Mouse (Mus musculus) CH12.LX (cell line): ENCODE data around the gene Fcgr2b.

Experiments used
- CHD1 ChIP-seq: IDR thresholded peaks from 2 replicates; pipeline ENCODE4 v1.6.1; 2012; ENCODE audit warnings: low read depth, low read length, improper control_type of control experiment, inconsistent platforms
- CHD2 ChIP-seq: IDR thresholded peaks from 2 replicates; pipeline ENCODE4 v1.6.1; 2011; ENCODE audit warnings: low read length, improper control_type of control experiment
- CTCF ChIP-seq, 2 experiments: IDR thresholded peaks in 1 of 2; conservative IDR thresholded peaks in 1 of 2; 2 replicates each; pipeline ENCODE4 v1.5.1; 2011 to 2012; ENCODE audit warnings: low read depth in 2 of 2, low read length in 2 of 2, improper control_type of control experiment in 1 of 2, inconsistent platforms in 1 of 2, mild to moderate bottlenecking in 1 of 2, moderate library complexity in 1 of 2
- E2F4 ChIP-seq: IDR thresholded peaks from 2 replicates; pipeline ENCODE4 v1.6.1; 2011; ENCODE audit warnings: low read depth, low read length, improper control_type of control experiment; ENCODE audit not compliant: insufficient replicate concordance
- IRF4 ChIP-seq: IDR thresholded peaks from 2 replicates; pipeline ENCODE4 v1.6.1; 2014; ENCODE audit warnings: low read depth, mild to moderate bottlenecking, inconsistent platforms, low read length, improper control_type of control experiment
- JUND ChIP-seq: conservative IDR thresholded peaks from 2 replicates; pipeline ENCODE4 v1.6.1; 2011; ENCODE audit warnings: low read depth, low read length, improper control_type of control experiment
- MEF2A ChIP-seq: IDR thresholded peaks from 2 replicates; pipeline ENCODE4 v1.6.1; 2014; ENCODE audit warnings: low read depth, mild to moderate bottlenecking, inconsistent platforms, low read length, improper control_type of control experiment, borderline replicate concordance
- MYC ChIP-seq: IDR thresholded peaks from 2 replicates; pipeline ENCODE4 v1.6.1; 2011; ENCODE audit warnings: low read depth, mild to moderate bottlenecking, improper control_type of control experiment, low read length
- NRF1 ChIP-seq: IDR thresholded peaks from 2 replicates; pipeline ENCODE4 v1.6.1; 2014; ENCODE audit warnings: low read depth, mild to moderate bottlenecking, inconsistent platforms, low read length, improper control_type of control experiment, moderate library complexity
- RAD21 ChIP-seq: IDR thresholded peaks from 2 replicates; pipeline ENCODE4 v1.6.1; 2011; ENCODE audit warnings: low read depth, mild to moderate bottlenecking, low read length, improper control_type of control experiment, moderate library complexity
- ZC3H11A ChIP-seq: IDR thresholded peaks from 2 replicates; pipeline ENCODE4 v1.6.1; 2012; ENCODE audit warnings: low read depth, mild to moderate bottlenecking, inconsistent platforms, low read length, improper control_type of control experiment
- ZMIZ1 ChIP-seq: IDR thresholded peaks from 2 replicates; pipeline ENCODE4 v1.6.1; 2012; ENCODE audit warnings: low read depth, mild to moderate bottlenecking, inconsistent platforms, low read length, improper control_type of control experiment

- TF ChIP-seq ZMIZ1 (no peak), CTCF (conservative IDR thresholded peaks at IDR 0.05 in 1 of 2, IDR thresholded peaks at IDR 0.05 in 1 of 2; ENCODE audit: low read depth in 2 of 2, low read length in 2 of 2) (no peak), MEF2A (no peak), E2F4 (no peak), JUND (no peak), RAD21 (no peak), IRF4 (no peak), ZC3H11A (no peak), NRF1 (no peak), CHD2 (no peak), CHD1 (no peak), MYC (no peak)
These were observed 63.3 kb downstream of the Fcgr2b start, which contains the start of gene Fcrlb for GRCm38 (mm10) chr1:170912891-170913615.
